Mouse (Mus musculus) embryonic fibroblast, embryonic 13.5 days (primary cell): ENCODE measurements at regions not wholly inside any gene's neighbourhood (a gene's known extent, or its start where the extent isn't known, plus 50 kb on each side); places are given as distances from the start of the nearest gene placed in this dataset.

ENCODE experiments used
- CTCF ChIP-seq: IDR thresholded peaks from 2 replicates; pipeline ENCODE4 v1.5.1; 2011; ENCODE audit warnings: mild to moderate bottlenecking, control low read depth, low read length, moderate library complexity, borderline replicate concordance; ENCODE audit not compliant: insufficient read depth
- POLR2A ChIP-seq: IDR thresholded peaks from 2 replicates; pipeline ENCODE4 v1.6.1; 2011; ENCODE audit warnings: low read depth, mild to moderate bottlenecking, control low read depth, low read length, moderate library complexity

GRCm38 (mm10) chr16:87285639-87286038 is 68.3 kb upstream of the N6amt1 start:
- no peak for TF ChIP-seq POLR2A
- no peak for TF ChIP-seq CTCF
